Mouse (Mus musculus): ENCODE measurements at regions not wholly inside any gene's neighbourhood (a gene's known extent, or its start where the extent isn't known, plus 50 kb on each side); places are given as distances from the start of the nearest gene placed in this dataset.

GRCm38 (mm10) chr7:37357647-37358395, 415.6 kb downstream of the Zfp536 start:
- WGBS = 20% methylated on average over 20 of the region's 21 CpGs
- Histone ChIP-seq H3K4me2 (ENCODE audit: low read depth, low read length) (no peak overlapping the region), H3K4me3 (ENCODE audit: low read depth, low read length) (no peak overlapping the region), H3K36me3 (ENCODE audit: control insufficient read depth, insufficient read depth, low read length) (no peaks in the 10 kb centered on the region), H3K9me3 (ENCODE audit: control insufficient read depth, low read length) (no peaks in the 10 kb centered on the region), H3K27ac (ENCODE audit: low read depth, low read length) (no peak overlapping the region), H3K27me3 (ENCODE audit: control insufficient read depth, insufficient read depth, low read length) (no peaks in the 10 kb centered on the region), H3K4me1 (ENCODE audit: control insufficient read depth, insufficient read depth, low read length) (peaks cover 10% of the 10 kb centered on the region; the same call in 1 of the 2 replicates), H3K9ac (replicated peaks; ENCODE audit: low read depth, low read length) (no peak overlapping the region)
- peak; percentile 79 for ATAC-seq (ENCODE audit: low read depth)

- H3K4me3 ChIP-seq (ENCODE audit: low read depth, low read length) = no peak overlapping the region
- H3K4me1 ChIP-seq (ENCODE audit: control insufficient read depth, insufficient read depth, low read length) = peaks cover 12% of the 10 kb centered on the region; the same call in 1 of the 2 replicates
- WGBS = 66% methylated on average over 4 of the region's 4 CpGs
- no peaks in the 10 kb centered on the region for H3K9me3 ChIP-seq (ENCODE audit: control insufficient read depth, low read length)
- no peaks in the 10 kb centered on the region for H3K27me3 ChIP-seq (ENCODE audit: control insufficient read depth, insufficient read depth, low read length)
- no peaks in the 10 kb centered on the region for H3K36me3 ChIP-seq (ENCODE audit: control insufficient read depth, insufficient read depth, low read length)
- no peak for ATAC-seq (ENCODE audit: low read depth)
- H3K4me2 ChIP-seq (ENCODE audit: low read depth, low read length) = no peak overlapping the region
- no peak overlapping the region for H3K9ac ChIP-seq (replicated peaks; ENCODE audit: low read depth, low read length)
- no peak overlapping the region for H3K27ac ChIP-seq (ENCODE audit: low read depth, low read length)
These were observed 414.9 kb downstream of the Zfp536 start for GRCm38 (mm10) chr7:37358492-37358891.

GRCm38 (mm10) chr7:37359473-37359872, 414.0 kb downstream of the Zfp536 start:
- H3K4me1 ChIP-seq (ENCODE audit: control insufficient read depth, insufficient read depth, low read length) = peaks cover 20% of the 10 kb centered on the region; the same call in 1 of the 2 replicates
- H3K27me3 ChIP-seq (ENCODE audit: control insufficient read depth, insufficient read depth, low read length) = no peaks in the 10 kb centered on the region
- H3K9ac ChIP-seq (replicated peaks; ENCODE audit: low read depth, low read length) = no peak overlapping the region
- H3K4me2 ChIP-seq (ENCODE audit: low read depth, low read length) = no peak overlapping the region
- H3K4me3 ChIP-seq (ENCODE audit: low read depth, low read length) = no peak overlapping the region
- WGBS = 70% methylated on average over 8 of the region's 8 CpGs
- no peak for ATAC-seq (ENCODE audit: low read depth)
- no peaks in the 10 kb centered on the region for H3K9me3 ChIP-seq (ENCODE audit: control insufficient read depth, low read length)
- no peaks in the 10 kb centered on the region for H3K36me3 ChIP-seq (ENCODE audit: control insufficient read depth, insufficient read depth, low read length)
- no peak overlapping the region for H3K27ac ChIP-seq (ENCODE audit: low read depth, low read length)

- H3K4me1 ChIP-seq (ENCODE audit: control insufficient read depth, insufficient read depth, low read length) = peaks cover 20% of the 10 kb centered on the region; the same call in 1 of the 2 replicates
- no peak for ATAC-seq (ENCODE audit: low read depth)
- 12% methylated on average over 3 of the region's 3 CpGs for WGBS
These were observed 413.3 kb downstream of the Zfp536 start for GRCm38 (mm10) chr7:37360171-37360570.

GRCm38 (mm10) chr7:37361802-37362441, 411.5 kb downstream of the Zfp536 start:
- peaks cover 20% of the 10 kb centered on the region; the same call in 1 of the 2 replicates for H3K4me1 ChIP-seq (ENCODE audit: control insufficient read depth, insufficient read depth, low read length)
- peak overlapping the region; percentile 12; the same call in 1 of the 2 replicates for H3K27ac ChIP-seq (ENCODE audit: low read depth, low read length)
- H3K9me3 ChIP-seq (ENCODE audit: control insufficient read depth, low read length) = no peaks in the 10 kb centered on the region
- 1% methylated on average over 16 of the region's 16 CpGs for WGBS
- H3K36me3 ChIP-seq (ENCODE audit: control insufficient read depth, insufficient read depth, low read length) = no peaks in the 10 kb centered on the region
- no peaks in the 10 kb centered on the region for H3K27me3 ChIP-seq (ENCODE audit: control insufficient read depth, insufficient read depth, low read length)
- peak overlapping the region; percentile 24 for H3K4me2 ChIP-seq (ENCODE audit: low read depth, low read length)
- no peak overlapping the region for H3K4me3 ChIP-seq (ENCODE audit: low read depth, low read length)
- peak; percentile 12; the same call in 1 of the 2 replicates for ATAC-seq (ENCODE audit: low read depth)
- no peak overlapping the region for H3K9ac ChIP-seq (replicated peaks; ENCODE audit: low read depth, low read length)

More at GRCm38 (mm10) chr7:37360171-37360570, 413.3 kb downstream of the Zfp536 start:
- Histone ChIP-seq H3K36me3 (ENCODE audit: control insufficient read depth, insufficient read depth, low read length) (no peaks in the 10 kb centered on the region), H3K27me3 (ENCODE audit: control insufficient read depth, insufficient read depth, low read length) (no peaks in the 10 kb centered on the region), H3K4me3 (ENCODE audit: low read depth, low read length) (no peak overlapping the region), H3K9me3 (ENCODE audit: control insufficient read depth, low read length) (no peaks in the 10 kb centered on the region), H3K9ac (replicated peaks; ENCODE audit: low read depth, low read length) (no peak overlapping the region), H3K4me2 (ENCODE audit: low read depth, low read length) (no peak overlapping the region), H3K27ac (ENCODE audit: low read depth, low read length) (no peak overlapping the region)

GRCm38 (mm10) chr7:37362879-37363278, 410.6 kb downstream of the Zfp536 start:
- H3K36me3 ChIP-seq (ENCODE audit: control insufficient read depth, insufficient read depth, low read length) = no peaks in the 10 kb centered on the region
- no peak overlapping the region for H3K4me2 ChIP-seq (ENCODE audit: low read depth, low read length)
- H3K27ac ChIP-seq (ENCODE audit: low read depth, low read length) = no peak overlapping the region
- H3K9ac ChIP-seq (replicated peaks; ENCODE audit: low read depth, low read length) = no peak overlapping the region
- ATAC-seq (ENCODE audit: low read depth) = no peak
- H3K4me3 ChIP-seq (ENCODE audit: low read depth, low read length) = no peak overlapping the region
- H3K27me3 ChIP-seq (ENCODE audit: control insufficient read depth, insufficient read depth, low read length) = no peaks in the 10 kb centered on the region
- H3K9me3 ChIP-seq (ENCODE audit: control insufficient read depth, low read length) = no peaks in the 10 kb centered on the region
- 23% methylated on average over 8 of the region's 8 CpGs for WGBS
- peaks cover 20% of the 10 kb centered on the region; the same call in 1 of the 2 replicates for H3K4me1 ChIP-seq (ENCODE audit: control insufficient read depth, insufficient read depth, low read length)

- no peak overlapping the region for H3K9ac ChIP-seq (replicated peaks; ENCODE audit: low read depth, low read length)
- ATAC-seq (ENCODE audit: low read depth) = no peak
- 10% methylated on average over 10 of the region's 10 CpGs for WGBS
These were observed 409.7 kb downstream of the Zfp536 start for GRCm38 (mm10) chr7:37363629-37364175.

GRCm38 (mm10) chr7:37364221-37364620, 409.2 kb downstream of the Zfp536 start:
- Histone ChIP-seq H3K4me2 (ENCODE audit: low read depth, low read length) (no peak overlapping the region), H3K36me3 (ENCODE audit: control insufficient read depth, insufficient read depth, low read length) (no peaks in the 10 kb centered on the region), H3K9ac (replicated peaks; ENCODE audit: low read depth, low read length) (no peak overlapping the region), H3K4me3 (ENCODE audit: low read depth, low read length) (no peak overlapping the region), H3K4me1 (ENCODE audit: control insufficient read depth, insufficient read depth, low read length) (peaks cover 20% of the 10 kb centered on the region; the same call in 1 of the 2 replicates), H3K9me3 (ENCODE audit: control insufficient read depth, low read length) (no peaks in the 10 kb centered on the region), H3K27me3 (ENCODE audit: control insufficient read depth, insufficient read depth, low read length) (no peaks in the 10 kb centered on the region), H3K27ac (ENCODE audit: low read depth, low read length) (no peak overlapping the region)
- ATAC-seq (ENCODE audit: low read depth) = no peak
- WGBS = 24% methylated on average over 9 of the region's 9 CpGs

More at GRCm38 (mm10) chr7:37363629-37364175, 409.7 kb downstream of the Zfp536 start:
- no peak overlapping the region for H3K4me3 ChIP-seq (ENCODE audit: low read depth, low read length)
- H3K4me1 ChIP-seq (ENCODE audit: control insufficient read depth, insufficient read depth, low read length) = peaks cover 20% of the 10 kb centered on the region; the same call in 1 of the 2 replicates
- no peak overlapping the region for H3K27ac ChIP-seq (ENCODE audit: low read depth, low read length)
- no peak overlapping the region for H3K4me2 ChIP-seq (ENCODE audit: low read depth, low read length)
- H3K27me3 ChIP-seq (ENCODE audit: control insufficient read depth, insufficient read depth, low read length) = no peaks in the 10 kb centered on the region
- H3K9me3 ChIP-seq (ENCODE audit: control insufficient read depth, low read length) = no peaks in the 10 kb centered on the region
- H3K36me3 ChIP-seq (ENCODE audit: control insufficient read depth, insufficient read depth, low read length) = no peaks in the 10 kb centered on the region

GRCm38 (mm10) chr7:37366006-37366405, 407.4 kb downstream of the Zfp536 start:
- H3K4me3 ChIP-seq (ENCODE audit: low read depth, low read length) = no peak overlapping the region
- H3K36me3 ChIP-seq (ENCODE audit: control insufficient read depth, insufficient read depth, low read length) = no peaks in the 10 kb centered on the region
- no peaks in the 10 kb centered on the region for H3K9me3 ChIP-seq (ENCODE audit: control insufficient read depth, low read length)
- no peak overlapping the region for H3K27ac ChIP-seq (ENCODE audit: low read depth, low read length)
- H3K27me3 ChIP-seq (ENCODE audit: control insufficient read depth, insufficient read depth, low read length) = no peaks in the 10 kb centered on the region
- H3K4me2 ChIP-seq (ENCODE audit: low read depth, low read length) = no peak overlapping the region
- peaks cover 20% of the 10 kb centered on the region; the same call in 1 of the 2 replicates for H3K4me1 ChIP-seq (ENCODE audit: control insufficient read depth, insufficient read depth, low read length)
- no peak overlapping the region for H3K9ac ChIP-seq (replicated peaks; ENCODE audit: low read depth, low read length)
- no peak for ATAC-seq (ENCODE audit: low read depth)
- 89% methylated on average over 19 of the region's 19 CpGs for WGBS

Measured in neural tube, embryonic 14.5 days (tissue).